Mouse (Mus musculus) midbrain, embryonic 13.5 days (tissue): ENCODE measurements around the gene Tha1. TPM values are rescaled to one million over a fixed set of nuclear protein-coding genes. Genes with fewer than 3 reads are reported as not detected.

Experiments used
- ATAC-seq: fragments of 200-750 bp; cut with Nextera tagmentation; 2 replicates; pipeline ENCODE4 v1.8.0; 2017; ENCODE audit warnings: mild to moderate bottlenecking, moderate TSS enrichment, moderate library complexity
- H3K27ac ChIP-seq: fragments of 300-500 bp; sonication (generic); 2 replicates; pipeline ENCODE4 v1.5.1; 2015; ENCODE audit warnings: inconsistent platforms, mild to moderate bottlenecking, moderate library complexity
- H3K27me3 ChIP-seq: fragments of 300-500 bp; sonication (generic); 2 replicates; pipeline ENCODE4 v1.6.1; 2015; ENCODE audit warnings: mild to moderate bottlenecking, inconsistent platforms
- H3K36me3 ChIP-seq: fragments of 300-500 bp; sonication (generic); 2 replicates; pipeline ENCODE4 v1.6.1; 2015; ENCODE audit warnings: mild to moderate bottlenecking, inconsistent platforms
- H3K4me1 ChIP-seq: fragments of 300-500 bp; sonication (generic); replicated peaks from 2 replicates; pipeline ENCODE4 v1.6.1; 2015; ENCODE audit warnings: inconsistent platforms
- H3K4me2 ChIP-seq: fragments of 300-500 bp; sonication (generic); replicated peaks from 2 replicates; pipeline ENCODE4 v1.6.1; 2015; ENCODE audit warnings: moderate library complexity, mild to moderate bottlenecking, inconsistent platforms
- H3K4me3 ChIP-seq: fragments of 300-500 bp; sonication (generic); replicated peaks from 2 replicates; pipeline ENCODE4 v1.5.1; 2015; ENCODE audit warnings: mild to moderate bottlenecking, inconsistent platforms
- H3K9ac ChIP-seq: fragments of 300-500 bp; sonication (generic); replicated peaks from 2 replicates; pipeline ENCODE4 v1.6.1; 2015; ENCODE audit warnings: mild to moderate bottlenecking, inconsistent platforms
- H3K9me3 ChIP-seq: fragments of 300-500 bp; sonication (generic); 2 replicates; pipeline ENCODE4 v1.6.1; 2016; ENCODE audit warnings: mild to moderate bottlenecking, inconsistent platforms
- WGBS: fragments of 180-500 bp; shearing (Covaris S2); methylation state at CpG from one replicate; pipeline ENCODE4 v1.1.7; 2015; 5-methylcytosine and 5-hydroxymethylcytosine counted together
- polyA plus RNA-seq: library from polyadenylated mRNA; unstranded; fragments of >200 nt; fragmentation: Nextera tagmentation; extraction: Ambion mirVana; gene quantifications from 2 replicates; pipeline ENCODE4 v1.2.1, GENCODE M21; 2015

The Tha1 gene
- polyA plus RNA-seq, 1 experiment from 2014 or later = 2.6 TPM

- 64% methylated on average over 6 of the region's 6 CpGs for WGBS
Measured at GRCm38 (mm10) chr11:117892199-117892598, 18.9 kb upstream of the Tha1 start.

GRCm38 (mm10) chr11:117891581-117892175 is 18.4 kb upstream of the Tha1 start:
- Histone ChIP-seq H3K27ac (no peak overlapping the region), H3K4me2 (no peak overlapping the region), H3K4me3 (no peak overlapping the region), H3K4me1 (peaks cover 36% of the 10 kb centered on the region), H3K9ac (no peak overlapping the region), H3K9me3 (no peaks in the 10 kb centered on the region), H3K36me3 (no peaks in the 10 kb centered on the region), H3K27me3 (peaks cover 29% of the 10 kb centered on the region)
- WGBS = 96% methylated on average over 19 of the region's 19 CpGs
- ATAC-seq = no peak

More at GRCm38 (mm10) chr11:117892199-117892598, 18.9 kb upstream of the Tha1 start:
- H3K9me3 ChIP-seq = no peaks in the 10 kb centered on the region
- H3K4me2 ChIP-seq = no peak overlapping the region
- ATAC-seq = no peak
- H3K27ac ChIP-seq = no peak overlapping the region
- no peak overlapping the region for H3K4me3 ChIP-seq
- H3K36me3 ChIP-seq = no peaks in the 10 kb centered on the region
- no peak overlapping the region for H3K9ac ChIP-seq
- H3K4me1 ChIP-seq = peaks cover 36% of the 10 kb centered on the region
- H3K27me3 ChIP-seq = peaks cover 29% of the 10 kb centered on the region

DNA sequence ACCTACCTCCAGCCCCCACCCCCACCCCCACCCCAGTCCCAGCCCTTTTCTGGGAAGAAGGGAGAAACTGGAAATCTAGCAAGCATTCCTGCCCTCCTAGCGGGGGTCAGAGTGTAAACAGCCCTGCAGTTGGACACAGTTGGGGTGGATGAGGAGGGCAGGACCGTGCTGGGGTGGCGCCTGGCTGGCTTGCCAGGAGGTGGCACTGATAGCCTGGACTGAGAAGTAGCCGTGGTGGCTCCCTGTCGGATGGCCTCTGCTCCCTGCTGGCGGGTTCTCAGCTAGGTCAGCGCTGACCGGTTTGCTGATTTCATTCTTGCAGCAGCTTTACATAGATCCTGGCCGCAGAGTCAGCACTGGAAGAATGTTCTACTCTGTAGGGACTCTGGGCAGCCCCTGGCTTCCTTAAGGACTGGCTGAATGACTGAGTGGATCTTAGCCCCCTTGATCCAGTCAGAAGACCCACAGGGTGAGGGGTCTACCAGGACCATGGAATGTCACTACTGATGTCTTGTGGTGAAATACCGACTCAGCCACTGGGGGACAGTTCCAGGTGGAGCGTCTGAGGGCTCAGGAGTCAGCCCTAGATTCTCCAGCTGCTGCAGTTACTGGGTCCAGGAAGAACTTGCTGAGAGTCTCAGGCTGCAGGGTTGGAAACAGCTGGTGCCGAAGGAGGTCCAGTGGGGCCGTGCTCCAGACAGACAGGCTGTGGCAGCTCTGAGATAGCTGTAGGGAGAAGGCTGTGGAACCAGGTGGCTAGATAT is 17.4 kb upstream of the Tha1 start:
- no peak overlapping the region; the same call in 1 of the 2 replicates for H3K9ac ChIP-seq
- H3K4me2 ChIP-seq = peak overlapping the region; percentile 55; the same call in 1 of the 2 replicates
- H3K4me3 ChIP-seq = no peak overlapping the region
- H3K36me3 ChIP-seq = no peaks in the 10 kb centered on the region
- 22% methylated on average over 13 of the region's 13 CpGs for WGBS
- peaks cover 36% of the 10 kb centered on the region for H3K4me1 ChIP-seq
- 0 out of 2 replicates have a peak overlapping the region, but pooled peaks have one; percentile 80 for H3K27ac ChIP-seq
- peak; percentile 65 for ATAC-seq
- H3K9me3 ChIP-seq = no peaks in the 10 kb centered on the region
- peaks cover 29% of the 10 kb centered on the region for H3K27me3 ChIP-seq

DNA sequence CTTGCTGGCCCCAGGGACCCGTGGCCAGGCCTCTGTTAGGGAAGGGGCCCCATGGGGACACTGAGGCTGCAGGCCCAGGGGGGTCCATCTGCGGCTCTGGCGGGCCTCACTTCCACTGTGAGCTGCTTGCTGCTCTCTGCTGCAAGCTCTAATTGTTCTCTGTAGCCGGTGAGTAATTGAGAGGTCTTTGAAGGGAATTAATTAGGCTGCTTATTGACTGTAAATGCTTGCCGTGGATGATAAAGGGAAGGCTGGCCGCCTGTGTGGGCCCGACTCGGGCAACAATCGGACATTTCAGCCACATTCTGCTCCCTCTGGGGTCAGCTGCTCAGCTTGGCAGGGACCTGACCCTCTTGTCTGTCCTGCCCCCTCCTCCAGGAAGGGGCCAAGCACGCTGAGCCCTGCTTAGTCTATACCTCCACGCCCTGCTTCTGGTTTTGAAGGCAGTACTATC is 16.6 kb upstream of the Tha1 start:
- peak overlapping the region; percentile 80 for H3K27ac ChIP-seq
- peak overlapping the region; percentile 55 for H3K4me2 ChIP-seq
- no peaks in the 10 kb centered on the region for H3K9me3 ChIP-seq
- no peaks in the 10 kb centered on the region for H3K36me3 ChIP-seq
- H3K27me3 ChIP-seq = peaks cover 27% of the 10 kb centered on the region
- H3K4me1 ChIP-seq = peaks cover 36% of the 10 kb centered on the region
- peak overlapping the region; percentile 52; the same call in 1 of the 2 replicates for H3K9ac ChIP-seq
- 4% methylated on average over 11 of the region's 11 CpGs for WGBS
- H3K4me3 ChIP-seq = no peak overlapping the region
- peak; percentile 68 for ATAC-seq

DNA sequence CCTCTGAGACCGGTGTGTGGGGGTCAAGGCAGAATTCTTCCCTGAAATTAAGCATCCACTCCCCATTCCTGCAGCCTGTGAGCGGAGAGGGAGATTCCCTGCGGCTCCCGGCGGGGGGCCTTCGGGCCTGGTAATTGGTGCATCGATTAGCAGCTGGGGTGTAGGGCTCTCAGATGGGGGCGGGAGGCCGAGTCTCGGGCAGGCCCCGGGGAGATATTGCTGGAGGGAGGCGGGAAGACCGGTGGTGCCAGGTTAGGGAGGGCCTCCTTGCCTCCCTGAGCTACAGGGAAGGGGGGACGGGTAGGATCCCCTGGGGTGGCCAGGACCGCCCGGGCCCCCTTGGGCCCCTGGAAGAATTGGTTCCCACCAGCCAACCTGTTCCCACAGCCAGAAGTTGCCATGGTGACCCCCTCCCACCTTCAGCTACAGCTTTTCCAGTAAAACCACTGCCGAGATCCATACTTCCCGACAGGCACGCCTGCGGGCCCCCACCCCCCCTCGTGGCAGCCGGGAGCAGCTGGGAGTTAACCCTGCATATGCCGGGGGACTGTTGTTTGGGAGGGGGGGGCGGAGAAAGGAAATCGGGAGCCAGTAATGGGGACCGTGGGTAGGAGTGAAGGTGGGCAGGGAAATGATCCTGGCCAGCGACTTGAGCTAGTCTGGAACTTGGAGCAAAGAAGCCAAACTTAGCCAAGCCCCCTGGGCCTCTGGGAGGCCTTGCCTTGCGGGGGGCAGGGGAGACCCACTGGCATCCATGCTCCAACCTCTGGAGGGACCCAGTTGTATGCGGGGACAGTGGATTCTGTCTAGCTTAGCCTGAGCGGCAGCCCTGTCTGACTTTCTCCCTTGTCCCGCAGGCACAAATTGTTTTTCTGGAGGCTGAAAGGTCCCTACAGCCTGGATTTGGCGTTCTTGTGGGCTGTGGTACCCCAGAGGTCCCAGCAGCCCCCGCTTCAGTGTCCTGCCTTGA is 15.9 kb upstream of the Tha1 start:
- Histone ChIP-seq H3K36me3 (no peaks in the 10 kb centered on the region), H3K4me1 (peaks cover 36% of the 10 kb centered on the region), H3K4me2 (peak overlapping the region; percentile 55), H3K4me3 (peak overlapping the region; percentile 24), H3K9ac (peak overlapping the region; percentile 52), H3K27ac (peak overlapping the region; percentile 80), H3K27me3 (peaks cover 29% of the 10 kb centered on the region), H3K9me3 (no peaks in the 10 kb centered on the region)
- peak; percentile 53 for ATAC-seq
- 2% methylated on average over 33 of the region's 33 CpGs for WGBS

DNA sequence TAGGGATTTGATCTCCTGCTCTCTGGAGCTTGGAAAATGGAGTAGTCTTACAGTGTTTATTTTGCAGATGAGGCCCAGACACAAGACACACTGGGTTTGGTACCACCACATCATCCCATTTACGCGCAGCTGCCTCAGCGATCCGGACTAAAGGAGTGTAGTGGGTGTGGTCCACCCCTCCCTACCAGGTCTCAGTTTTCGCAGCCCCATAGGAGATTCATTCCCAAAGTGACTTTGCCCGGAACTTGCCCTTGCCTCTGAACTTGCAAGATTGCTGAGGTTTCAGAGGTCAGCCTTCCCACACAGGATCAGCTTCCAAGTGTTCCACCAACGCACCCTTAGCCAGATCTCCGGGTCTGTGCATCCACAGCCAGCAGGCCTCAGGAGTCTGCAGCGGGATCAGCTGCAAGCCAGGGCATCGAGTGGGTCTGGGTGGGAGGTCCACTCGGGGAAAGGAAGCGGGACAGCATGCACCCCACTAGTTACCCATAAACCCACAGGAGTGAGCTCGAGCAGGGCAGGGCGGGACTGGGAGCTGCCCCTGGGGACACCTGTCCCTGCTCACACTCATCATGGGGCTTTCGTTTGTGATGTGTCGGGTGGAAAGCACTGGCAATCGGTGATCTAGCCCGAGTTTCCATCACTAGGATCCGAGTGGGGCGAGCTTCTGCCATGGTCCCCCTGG is 15.0 kb upstream of the Tha1 start:
- peak overlapping the region; percentile 24 for H3K4me3 ChIP-seq
- H3K9me3 ChIP-seq = no peaks in the 10 kb centered on the region
- no peak overlapping the region for H3K27ac ChIP-seq
- H3K36me3 ChIP-seq = no peaks in the 10 kb centered on the region
- H3K4me1 ChIP-seq = peaks cover 36% of the 10 kb centered on the region
- 21% methylated on average over 20 of the region's 20 CpGs for WGBS
- H3K9ac ChIP-seq = no peak overlapping the region
- no peak for ATAC-seq
- peaks cover 29% of the 10 kb centered on the region for H3K27me3 ChIP-seq
- peak overlapping the region; percentile 55 for H3K4me2 ChIP-seq

DNA sequence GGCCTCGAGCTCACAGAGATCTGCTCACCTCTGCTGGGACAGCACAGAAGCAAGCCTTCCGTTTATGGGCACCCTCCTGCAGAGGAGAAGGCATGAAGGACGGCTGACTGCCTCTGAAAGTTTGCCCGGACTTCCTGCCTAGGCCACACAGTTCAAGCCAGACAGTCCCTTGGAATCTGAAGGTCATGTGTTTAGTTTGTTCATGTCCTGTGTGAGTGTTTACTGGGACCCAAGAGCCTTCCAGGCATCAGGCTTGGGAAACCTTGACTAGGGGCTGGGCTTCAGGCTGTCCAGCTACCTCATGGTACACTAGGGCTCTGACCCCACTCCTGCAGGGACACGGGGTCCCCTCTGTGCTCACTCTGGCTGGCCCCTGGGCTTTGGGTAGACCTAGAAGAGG is 12.7 kb upstream of the Tha1 start:
- Histone ChIP-seq H3K27ac (no peak overlapping the region), H3K27me3 (peaks cover 14% of the 10 kb centered on the region), H3K4me2 (no peak overlapping the region), H3K4me1 (peaks cover 43% of the 10 kb centered on the region), H3K9ac (no peak overlapping the region), H3K4me3 (no peak overlapping the region), H3K36me3 (no peaks in the 10 kb centered on the region), H3K9me3 (no peaks in the 10 kb centered on the region)
- 71% methylated on average over 5 of the region's 5 CpGs for WGBS
- no peak for ATAC-seq

- ATAC-seq = no peak
- H3K9ac ChIP-seq = 0 out of 2 replicates have a peak overlapping the region, but pooled peaks have one; percentile 19
- H3K4me2 ChIP-seq = no peak overlapping the region
- 0 out of 2 replicates have a peak, but pooled peaks cover 6% of the 10 kb centered on the region for H3K27me3 ChIP-seq
- H3K9me3 ChIP-seq = no peaks in the 10 kb centered on the region
- H3K4me1 ChIP-seq = peaks cover 32% of the 10 kb centered on the region
- no peak overlapping the region for H3K4me3 ChIP-seq
- H3K27ac ChIP-seq = no peak overlapping the region
- H3K36me3 ChIP-seq = no peaks in the 10 kb centered on the region
- 73% methylated on average over 1 of the region's 1 CpGs for WGBS
Measured at GRCm38 (mm10) chr11:117882208-117882607, 8.9 kb upstream of the Tha1 start.

GRCm38 (mm10) chr11:117881787-117882186 is 8.5 kb upstream of the Tha1 start:
- H3K27ac ChIP-seq = no peak overlapping the region
- H3K4me2 ChIP-seq = no peak overlapping the region
- peaks cover 32% of the 10 kb centered on the region for H3K4me1 ChIP-seq
- no peaks in the 10 kb centered on the region for H3K9me3 ChIP-seq
- ATAC-seq = no peak
- H3K36me3 ChIP-seq = no peaks in the 10 kb centered on the region
- whole genome bisulfite sequencing = 17% methylated on average over 7 of the region's 8 CpGs
- H3K9ac ChIP-seq = 0 out of 2 replicates have a peak overlapping the region, but pooled peaks have one; percentile 19
- 0 out of 2 replicates have a peak, but pooled peaks cover 6% of the 10 kb centered on the region for H3K27me3 ChIP-seq
- no peak overlapping the region for H3K4me3 ChIP-seq

DNA sequence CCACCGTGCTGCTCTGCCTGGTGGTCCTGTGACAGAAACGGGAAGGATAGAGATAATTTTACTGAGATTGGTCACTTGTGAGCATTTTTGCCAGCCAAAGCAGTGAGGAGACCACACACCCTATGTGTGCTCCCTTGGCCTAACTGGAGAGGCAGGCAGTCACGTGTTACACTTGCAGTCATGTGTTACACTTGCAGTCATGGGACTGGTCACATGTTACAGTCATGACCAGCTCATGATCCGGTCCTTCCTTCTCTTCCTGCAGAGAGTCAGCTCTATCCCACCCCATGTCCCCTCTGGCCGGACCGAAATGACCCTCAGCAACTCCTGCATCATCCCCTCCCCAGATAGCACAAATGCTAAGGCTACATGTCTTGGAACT is 7.7 kb upstream of the Tha1 start:
- no peak overlapping the region for H3K4me3 ChIP-seq
- no peak overlapping the region for H3K9ac ChIP-seq
- H3K4me1 ChIP-seq = peaks cover 32% of the 10 kb centered on the region
- H3K9me3 ChIP-seq = no peaks in the 10 kb centered on the region
- 85% methylated on average over 6 of the region's 6 CpGs for WGBS
- H3K27me3 ChIP-seq = 0 out of 2 replicates have a peak, but pooled peaks cover 6% of the 10 kb centered on the region
- ATAC-seq = no peak
- H3K36me3 ChIP-seq = no peaks in the 10 kb centered on the region
- H3K4me2 ChIP-seq = no peak overlapping the region
- H3K27ac ChIP-seq = no peak overlapping the region

DNA sequence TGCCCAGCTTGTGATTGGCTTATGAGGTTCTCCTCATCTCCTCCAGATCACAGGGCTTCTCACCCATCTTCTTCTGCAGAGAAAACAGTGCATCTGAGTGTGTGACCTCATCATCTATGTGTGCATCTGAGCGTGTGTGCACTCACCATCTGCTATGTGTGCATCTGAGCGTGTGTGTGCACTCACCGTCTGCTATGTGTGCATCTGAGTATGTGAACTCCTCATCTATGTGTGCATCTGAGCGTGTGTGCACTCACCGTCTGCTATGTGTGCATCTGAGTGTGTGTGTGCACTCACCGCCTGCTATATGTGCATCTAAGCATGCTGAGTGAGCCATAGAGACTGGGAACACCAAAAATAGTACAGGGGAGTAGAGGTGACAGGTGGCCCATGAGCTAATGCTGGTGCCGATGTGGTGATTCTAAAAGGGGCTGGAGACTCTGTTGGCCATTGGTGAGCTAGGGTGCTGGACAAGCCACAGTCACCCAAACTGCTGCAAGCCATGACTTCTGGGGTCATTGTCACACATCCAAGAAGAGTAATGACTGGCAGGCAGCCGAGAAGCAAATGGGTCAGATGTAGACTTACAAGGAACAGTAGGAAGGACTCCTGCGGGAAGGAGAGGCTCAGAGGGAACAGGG is 7.2 kb upstream of the Tha1 start:
- H3K4me2 ChIP-seq = no peak overlapping the region
- peaks cover 37% of the 10 kb centered on the region for H3K4me1 ChIP-seq
- no peak overlapping the region for H3K4me3 ChIP-seq
- 0 out of 2 replicates have a peak, but pooled peaks cover 6% of the 10 kb centered on the region for H3K27me3 ChIP-seq
- H3K36me3 ChIP-seq = no peaks in the 10 kb centered on the region
- ATAC-seq = no peak
- no peaks in the 10 kb centered on the region for H3K9me3 ChIP-seq
- no peak overlapping the region for H3K27ac ChIP-seq
- H3K9ac ChIP-seq = no peak overlapping the region
- WGBS = 92% methylated on average over 9 of the region's 9 CpGs
